Mouse (Mus musculus) bone marrow macrophage, adult 2 months (primary cell): ENCODE measurements around the gene Setd7.

Experiments used
- CTCF ChIP-seq: IDR thresholded peaks from 2 replicates; pipeline ENCODE4 v1.5.1; 2012; ENCODE audit warnings: low read depth, mild to moderate bottlenecking, low read length, moderate library complexity
- POLR2A ChIP-seq: IDR thresholded peaks from 2 replicates; pipeline ENCODE4 v1.6.1; 2012; ENCODE audit warnings: mild to moderate bottlenecking, low read depth, low read length, borderline replicate concordance

- no peak for TF ChIP-seq CTCF
- no peak for TF ChIP-seq POLR2A
Observed at GRCm38 (mm10) chr3:51494466-51494865, 66.2 kb downstream of the Setd7 start.
